Mouse (Mus musculus): ENCODE data around the gene Ttll7. TPM values are rescaled to one million over a fixed set of nuclear protein-coding genes. Genes with fewer than 3 reads are reported as not detected.

Ttll7 gene
- polyA plus RNA-seq, 1 experiment: 0.09 TPM

- WGBS: 35% methylated on average over 3 of the region's 3 CpGs
Measured at GRCm38 (mm10) chr3:147000963-147001362, 148.8 kb downstream of the Ttll7 start.

DNA sequence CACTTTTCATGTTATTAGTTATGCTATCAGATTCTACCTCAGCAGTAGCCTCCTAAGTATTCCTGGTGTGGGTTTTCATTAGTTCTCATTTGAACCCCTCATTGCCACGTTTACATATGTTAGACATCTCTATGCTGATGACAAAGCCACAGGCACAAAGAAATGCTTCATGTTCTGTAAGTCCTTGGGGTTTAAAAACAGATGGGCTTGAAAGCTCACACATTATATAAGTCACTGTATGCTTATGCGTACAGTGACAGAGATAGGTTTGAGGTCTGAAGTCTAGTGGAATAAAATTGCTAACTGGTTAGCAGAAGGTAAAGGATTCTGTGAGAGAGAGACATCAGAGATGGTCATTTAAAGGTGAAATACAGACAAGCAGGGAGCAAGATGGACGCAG, 149.4 kb downstream of the Ttll7 start:
- Histone ChIP-seq H3K27me3 (ENCODE audit: control insufficient read depth, insufficient read depth, low read length) (no peaks in the 10 kb centered on the region), H3K4me1 (replicated peaks; ENCODE audit: control insufficient read depth, insufficient read depth, low read length) (no peaks in the 10 kb centered on the region), H3K4me3 (ENCODE audit: control insufficient read depth, insufficient read depth, low read length) (no peak overlapping the region), H3K27ac (ENCODE audit: control insufficient read depth, insufficient read depth, low read length) (no peak overlapping the region), H3K36me3 (ENCODE audit: control insufficient read depth, insufficient read depth, low read length) (no peaks in the 10 kb centered on the region)
- DNase-seq: no peak
- WGBS: 79% methylated on average over 3 of the region's 3 CpGs
- TF ChIP-seq CTCF (IDR thresholded peaks at IDR 0.05; ENCODE audit: borderline replicate concordance, control insufficient read depth, extremely low read depth, insufficient read depth, low read length, poor library complexity): no peak
- no peak for TF ChIP-seq POLR2A (IDR thresholded peaks at IDR 0.05; ENCODE audit: control insufficient read depth, extremely low read depth, insufficient read depth, low read length, poor library complexity)

More at GRCm38 (mm10) chr3:147000963-147001362, 148.8 kb downstream of the Ttll7 start:
- no peak for DNase-seq
- no peaks in the 10 kb centered on the region for H3K4me1 ChIP-seq (replicated peaks; ENCODE audit: control insufficient read depth, insufficient read depth, low read length)
- H3K27ac ChIP-seq (ENCODE audit: control insufficient read depth, insufficient read depth, low read length): no peak overlapping the region
- H3K4me3 ChIP-seq (ENCODE audit: control insufficient read depth, insufficient read depth, low read length): no peak overlapping the region
- no peaks in the 10 kb centered on the region for H3K36me3 ChIP-seq (ENCODE audit: control insufficient read depth, insufficient read depth, low read length)
- TF ChIP-seq POLR2A (IDR thresholded peaks at IDR 0.05; ENCODE audit: control insufficient read depth, extremely low read depth, insufficient read depth, low read length, poor library complexity) (no peak), CTCF (IDR thresholded peaks at IDR 0.05; ENCODE audit: borderline replicate concordance, control insufficient read depth, extremely low read depth, insufficient read depth, low read length, poor library complexity) (no peak)
- H3K27me3 ChIP-seq (ENCODE audit: control insufficient read depth, insufficient read depth, low read length): no peaks in the 10 kb centered on the region

DNA sequence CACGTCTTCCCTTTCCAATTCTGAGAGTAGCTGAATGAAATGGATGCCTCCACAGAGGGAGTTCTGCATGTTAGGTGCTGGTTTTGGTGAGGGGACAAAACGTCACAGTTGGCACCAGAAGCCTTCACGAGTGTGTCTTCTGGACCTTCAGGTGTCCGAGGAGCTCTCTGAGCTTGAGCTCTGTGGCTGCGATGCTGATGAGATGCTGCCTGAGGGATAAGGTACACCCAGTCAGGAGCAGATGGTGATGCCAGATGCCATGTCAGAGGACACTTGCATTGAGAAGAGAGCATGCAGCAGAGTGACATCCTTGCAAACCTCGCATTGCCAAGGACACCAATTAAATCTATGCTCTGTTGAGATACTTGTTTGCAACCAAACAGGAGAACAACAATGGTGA, 164.3 kb downstream of the Ttll7 start:
- Histone ChIP-seq H3K36me3 (ENCODE audit: control insufficient read depth, insufficient read depth, low read length) (no peaks in the 10 kb centered on the region), H3K4me1 (replicated peaks; ENCODE audit: control insufficient read depth, insufficient read depth, low read length) (no peaks in the 10 kb centered on the region), H3K27me3 (ENCODE audit: control insufficient read depth, insufficient read depth, low read length) (no peaks in the 10 kb centered on the region), H3K4me3 (ENCODE audit: control insufficient read depth, insufficient read depth, low read length) (no peak overlapping the region), H3K27ac (ENCODE audit: control insufficient read depth, insufficient read depth, low read length) (no peak overlapping the region)
- DNase-seq: no peak
- whole genome bisulfite sequencing: 95% methylated on average over 6 of the region's 6 CpGs
- TF ChIP-seq CTCF (IDR thresholded peaks at IDR 0.05; ENCODE audit: borderline replicate concordance, control insufficient read depth, extremely low read depth, insufficient read depth, low read length, poor library complexity) (no peak), POLR2A (IDR thresholded peaks at IDR 0.05; ENCODE audit: control insufficient read depth, extremely low read depth, insufficient read depth, low read length, poor library complexity) (no peak)

DNA sequence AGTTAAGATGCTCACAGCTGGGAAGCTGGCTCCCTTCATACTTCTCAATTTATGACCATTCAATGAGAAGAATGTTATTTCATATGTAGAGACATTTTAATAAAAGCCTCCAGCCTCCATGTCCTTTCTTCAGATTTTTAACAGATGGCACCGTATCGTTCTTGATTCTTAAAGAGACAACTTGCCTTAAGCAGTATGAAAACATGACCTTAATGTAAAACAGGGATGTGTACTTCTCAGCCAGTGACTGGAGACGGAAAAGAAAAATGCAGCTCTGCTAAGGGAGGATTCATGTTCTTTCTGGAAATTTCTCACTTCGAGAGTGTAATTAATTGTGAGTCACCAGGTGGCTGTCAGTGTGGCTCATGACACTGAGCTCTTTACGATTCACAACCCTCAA, 167.3 kb downstream of the Ttll7 start:
- no peaks in the 10 kb centered on the region for H3K36me3 ChIP-seq (ENCODE audit: control insufficient read depth, insufficient read depth, low read length)
- H3K4me1 ChIP-seq (replicated peaks; ENCODE audit: control insufficient read depth, insufficient read depth, low read length): no peaks in the 10 kb centered on the region
- DNase-seq: no peak
- H3K27me3 ChIP-seq (ENCODE audit: control insufficient read depth, insufficient read depth, low read length): no peaks in the 10 kb centered on the region
- 89% methylated on average over 5 of the region's 5 CpGs for WGBS
- TF ChIP-seq CTCF (IDR thresholded peaks at IDR 0.05; ENCODE audit: borderline replicate concordance, control insufficient read depth, extremely low read depth, insufficient read depth, low read length, poor library complexity): no peak
- no peak overlapping the region for H3K27ac ChIP-seq (ENCODE audit: control insufficient read depth, insufficient read depth, low read length)
- H3K4me3 ChIP-seq (ENCODE audit: control insufficient read depth, insufficient read depth, low read length): no peak overlapping the region

GRCm38 (mm10) chr3:147026248-147026647, 174.1 kb downstream of the Ttll7 start:
- Histone ChIP-seq H3K27me3 (ENCODE audit: control insufficient read depth, insufficient read depth, low read length) (no peaks in the 10 kb centered on the region), H3K4me1 (replicated peaks; ENCODE audit: control insufficient read depth, insufficient read depth, low read length) (no peaks in the 10 kb centered on the region), H3K27ac (ENCODE audit: control insufficient read depth, insufficient read depth, low read length) (no peak overlapping the region), H3K4me3 (ENCODE audit: control insufficient read depth, insufficient read depth, low read length) (no peak overlapping the region), H3K36me3 (ENCODE audit: control insufficient read depth, insufficient read depth, low read length) (no peaks in the 10 kb centered on the region)
- 98% methylated on average over 5 of the region's 5 CpGs for WGBS
- no peak for DNase-seq
- TF ChIP-seq CTCF (IDR thresholded peaks at IDR 0.05; ENCODE audit: borderline replicate concordance, control insufficient read depth, extremely low read depth, insufficient read depth, low read length, poor library complexity) (no peak), POLR2A (IDR thresholded peaks at IDR 0.05; ENCODE audit: control insufficient read depth, extremely low read depth, insufficient read depth, low read length, poor library complexity) (no peak)

- TF ChIP-seq CTCF (IDR thresholded peaks at IDR 0.05; ENCODE audit: borderline replicate concordance, control insufficient read depth, extremely low read depth, insufficient read depth, low read length, poor library complexity) (no peak), POLR2A (IDR thresholded peaks at IDR 0.05; ENCODE audit: control insufficient read depth, extremely low read depth, insufficient read depth, low read length, poor library complexity) (no peak)
- H3K4me1 ChIP-seq (replicated peaks; ENCODE audit: control insufficient read depth, insufficient read depth, low read length): no peaks in the 10 kb centered on the region
- DNase-seq: no peak
- H3K27ac ChIP-seq (ENCODE audit: control insufficient read depth, insufficient read depth, low read length): no peak overlapping the region
- H3K27me3 ChIP-seq (ENCODE audit: control insufficient read depth, insufficient read depth, low read length): no peaks in the 10 kb centered on the region
- no peak overlapping the region for H3K4me3 ChIP-seq (ENCODE audit: control insufficient read depth, insufficient read depth, low read length)
- no peaks in the 10 kb centered on the region for H3K36me3 ChIP-seq (ENCODE audit: control insufficient read depth, insufficient read depth, low read length)
- 95% methylated on average over 7 of the region's 7 CpGs for WGBS
Measured at GRCm38 (mm10) chr3:147028382-147028781, 176.2 kb downstream of the Ttll7 start.

DNA sequence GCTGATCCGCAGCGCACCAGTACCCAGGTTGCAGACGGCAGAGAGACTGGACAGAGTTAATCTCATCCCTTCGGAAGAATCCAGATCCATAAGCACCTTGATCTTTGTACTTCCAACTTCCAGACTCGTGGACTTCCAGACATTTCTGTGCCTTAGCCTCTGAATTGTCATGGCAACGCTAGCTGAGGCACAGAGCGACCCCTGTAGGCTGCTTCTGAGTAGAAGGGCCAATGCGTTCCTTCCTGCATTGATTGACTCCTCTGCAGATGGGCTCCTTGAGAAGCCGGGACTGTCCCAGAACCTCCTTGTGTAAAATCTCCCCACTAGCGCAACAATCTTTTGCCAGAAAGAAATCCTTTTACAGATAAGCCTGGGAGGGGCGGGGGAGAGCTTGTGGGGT, 177.6 kb downstream of the Ttll7 start:
- DNase-seq: no peak
- Histone ChIP-seq H3K27ac (ENCODE audit: control insufficient read depth, insufficient read depth, low read length) (no peak overlapping the region), H3K4me3 (ENCODE audit: control insufficient read depth, insufficient read depth, low read length) (no peak overlapping the region), H3K4me1 (replicated peaks; ENCODE audit: control insufficient read depth, insufficient read depth, low read length) (no peaks in the 10 kb centered on the region), H3K36me3 (ENCODE audit: control insufficient read depth, insufficient read depth, low read length) (no peaks in the 10 kb centered on the region), H3K27me3 (ENCODE audit: control insufficient read depth, insufficient read depth, low read length) (no peaks in the 10 kb centered on the region)
- WGBS: 93% methylated on average over 11 of the region's 11 CpGs
- TF ChIP-seq POLR2A (IDR thresholded peaks at IDR 0.05; ENCODE audit: control insufficient read depth, extremely low read depth, insufficient read depth, low read length, poor library complexity): no peak
- TF ChIP-seq CTCF (IDR thresholded peaks at IDR 0.05; ENCODE audit: borderline replicate concordance, control insufficient read depth, extremely low read depth, insufficient read depth, low read length, poor library complexity): no peak

Measured in thymus, adult 2 months (tissue).